Mouse (Mus musculus) 3134 (cell line): Measurements from ENCODE around the gene Rin3.

ENCODE experiments used
- DNase-seq: peaks from one replicate; pipeline ENCODE4 v3.0.0-alpha.2; 2011; ENCODE audit warnings: low spot score; ENCODE audit not compliant: insufficient read length; ENCODE audit errors: extremely low read depth

The Rin3 gene

GRCm38 (mm10) chr12:102282763-102283482 lies at the start of gene Rin3:
Gene Rin3 (plus strand): TSS chr12:102283048.
- DNase-seq = no peak

GRCm38 (mm10) chr12:102235551-102235950 lies 47.3 kb upstream of the Rin3 start:
- DNase-seq = no peak

GRCm38 (mm10) chr12:102236317-102236716 lies 46.5 kb upstream of the Rin3 start:
- no peak for DNase-seq

GRCm38 (mm10) chr12:102242076-102242722 lies 40.6 kb upstream of the Rin3 start:
- no peak for DNase-seq

- DNase-seq = no peak
These were observed 38.9 kb upstream of the Rin3 start for GRCm38 (mm10) chr12:102243915-102244314.

GRCm38 (mm10) chr12:102246226-102246625 lies 36.6 kb upstream of the Rin3 start:
- no peak for DNase-seq

- no peak for DNase-seq
These were observed 34.7 kb upstream of the Rin3 start for GRCm38 (mm10) chr12:102248104-102248503.

GRCm38 (mm10) chr12:102250316-102250715 lies 32.5 kb upstream of the Rin3 start:
- no peak for DNase-seq

GRCm38 (mm10) chr12:102251070-102251469 lies 31.8 kb upstream of the Rin3 start:
- no peak for DNase-seq

- DNase-seq = no peak
These were observed 30.9 kb upstream of the Rin3 start for GRCm38 (mm10) chr12:102251985-102252384.

- DNase-seq = no peak
These were observed 30.3 kb upstream of the Rin3 start for GRCm38 (mm10) chr12:102252525-102252924.

GRCm38 (mm10) chr12:102255012-102255411 lies 27.8 kb upstream of the Rin3 start:
- no peak for DNase-seq

- no peak for DNase-seq
These were observed 24.2 kb upstream of the Rin3 start for GRCm38 (mm10) chr12:102258522-102259112.

- peak; percentile 48 for DNase-seq
These were observed 20.9 kb upstream of the Rin3 start for GRCm38 (mm10) chr12:102261933-102262396.

- no peak for DNase-seq
These were observed 20.0 kb upstream of the Rin3 start for GRCm38 (mm10) chr12:102262809-102263208.

GRCm38 (mm10) chr12:102263249-102263648 lies 19.6 kb upstream of the Rin3 start:
- no peak for DNase-seq

- no peak for DNase-seq
These were observed 16.4 kb upstream of the Rin3 start for GRCm38 (mm10) chr12:102266433-102266832.

- no peak for DNase-seq
These were observed 13.7 kb upstream of the Rin3 start for GRCm38 (mm10) chr12:102269144-102269543.

GRCm38 (mm10) chr12:102270776-102271405 lies 12.0 kb upstream of the Rin3 start:
- no peak for DNase-seq

GRCm38 (mm10) chr12:102271447-102271846 lies 11.4 kb upstream of the Rin3 start:
- no peak for DNase-seq

- DNase-seq = peak; percentile 31
These were observed 6.9 kb upstream of the Rin3 start for GRCm38 (mm10) chr12:102275833-102276443.
